Mouse (Mus musculus) brain, embryonic 14.5 days (tissue): ENCODE measurements around the gene Aldh16a1.

Experiments
- CTCF ChIP-seq: fragments of 200-500 bp; IDR thresholded peaks from 2 replicates; pipeline ENCODE4 v1.5.1; 2012; ENCODE audit warnings: inconsistent platforms, mild to moderate bottlenecking, moderate library complexity, borderline replicate concordance; ENCODE audit not compliant: insufficient read depth, insufficient read length; ENCODE audit errors: extremely low read depth
- POLR2A ChIP-seq: fragments of 200-500 bp; IDR thresholded peaks from 2 replicates; pipeline ENCODE4 v1.6.1; 2012; ENCODE audit warnings: mild to moderate bottlenecking, inconsistent platforms, borderline replicate concordance; ENCODE audit not compliant: poor library complexity, insufficient read depth, insufficient read length, severe bottlenecking; ENCODE audit errors: extremely low read depth

- TF ChIP-seq CTCF (no peak), POLR2A (no peak)
Observed at GRCm38 (mm10) chr7:45185921-45186320, 31.5 kb upstream of the Aldh16a1 start.
